Mouse (Mus musculus) heart, embryonic 10.5 days (tissue): Measurements from ENCODE around the gene Mertk. TPM values are rescaled to one million over a fixed set of nuclear protein-coding genes. Genes with fewer than 3 reads are reported as not detected.

Experiments used
- DNase-seq: peaks from one replicate; pipeline ENCODE4 v3.0.0-alpha.2; 2017; ENCODE audit warnings: low spot score
- H3K27ac ChIP-seq: fragments of 300-500 bp; sonication (generic); 2 replicates; pipeline ENCODE4 v1.5.1; 2016; ENCODE audit warnings: mild to moderate bottlenecking
- H3K27me3 ChIP-seq: fragments of 300-500 bp; sonication (generic); 2 replicates; pipeline ENCODE4 v1.6.1; 2016; ENCODE audit warnings: mild to moderate bottlenecking; ENCODE audit not compliant: poor library complexity, insufficient read depth, severe bottlenecking
- H3K36me3 ChIP-seq: fragments of 300-500 bp; sonication (generic); 2 replicates; pipeline ENCODE4 v1.6.1; 2016; ENCODE audit warnings: mild to moderate bottlenecking, moderate library complexity
- H3K4me1 ChIP-seq: fragments of 300-500 bp; sonication (generic); 2 replicates; pipeline ENCODE4 v1.6.1; 2016; ENCODE audit warnings: mild to moderate bottlenecking
- H3K4me3 ChIP-seq: fragments of 300-500 bp; sonication (generic); 2 replicates; pipeline ENCODE4 v1.5.1; 2016; ENCODE audit warnings: mild to moderate bottlenecking, moderate library complexity
- H3K9me3 ChIP-seq: fragments of 300-500 bp; sonication (generic); 2 replicates; pipeline ENCODE4 v1.6.1; 2016; ENCODE audit warnings: mild to moderate bottlenecking, moderate library complexity
- WGBS: fragments of 180-500 bp; shearing (Covaris S2); methylation state at CpG from one replicate; pipeline ENCODE4 v1.1.7; 2016; 5-methylcytosine and 5-hydroxymethylcytosine counted together
- polyA plus RNA-seq: library from polyadenylated mRNA; unstranded; fragments of >200 nt; fragmentation: Nextera tagmentation; extraction: Ambion mirVana; gene quantifications from 2 replicates; pipeline ENCODE4 v1.2.1, GENCODE M21; 2016

Mertk gene
- polyA plus RNA-seq, 1 experiment from 2014 or later = 3.5 TPM

GRCm38 (mm10) chr2:128817786-128818681, 119.3 kb downstream of the Mertk start, which contains the start of gene Tmem87b:
Gene Tmem87b, plus strand, starts transcription at chr2:128818118.
- Histone ChIP-seq H3K4me3 (peak within 1 kb of the TSS; percentile 90), H3K4me1 (peaks cover 16% of the 10 kb centered on the region), H3K9me3 (no peaks in the 10 kb centered on the region), H3K36me3 (no peaks in the 10 kb centered on the region), H3K27ac (peak within 1 kb of the TSS; percentile 97), H3K27me3 (no peaks in the 10 kb centered on the region)
- DNase-seq = peak; percentile 98
- WGBS = under 1% methylated on average over 59 of the region's 59 CpGs

GRCm38 (mm10) chr2:128818956-128819643, 120.3 kb downstream of the Mertk start:
- no peaks in the 10 kb centered on the region; the same call in 1 of the 2 replicates for H3K36me3 ChIP-seq
- DNase-seq = no peak

DNA sequence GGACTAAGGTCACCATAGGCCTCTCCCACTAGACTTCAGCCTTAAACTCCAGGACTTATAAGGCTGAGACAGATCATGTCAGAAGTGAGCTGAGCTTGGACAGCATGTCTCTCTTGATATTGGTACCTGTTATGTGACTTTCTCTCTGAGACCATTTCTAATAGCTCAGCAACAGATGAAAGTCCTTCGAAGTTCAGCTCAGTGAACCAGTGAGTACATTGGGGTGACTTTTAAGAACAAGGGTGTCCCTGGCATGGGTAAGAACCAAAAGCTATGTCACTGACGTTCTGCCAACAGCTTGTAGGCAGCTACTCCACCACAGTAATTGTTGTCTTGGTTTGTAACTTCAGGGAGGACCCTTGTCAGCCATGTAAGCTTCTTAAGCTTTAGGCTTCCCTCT, 121.9 kb downstream of the Mertk start:
- DNase-seq = no peak
- Histone ChIP-seq H3K4me1 (peaks cover 11% of the 10 kb centered on the region), H3K27ac (no peak overlapping the region), H3K9me3 (no peaks in the 10 kb centered on the region), H3K36me3 (peaks cover 10% of the 10 kb centered on the region; the same call in 1 of the 2 replicates), H3K4me3 (no peak overlapping the region), H3K27me3 (no peaks in the 10 kb centered on the region)
- 79% methylated on average over 2 of the region's 2 CpGs for WGBS

More at GRCm38 (mm10) chr2:128818956-128819643, 120.3 kb downstream of the Mertk start:
- Histone ChIP-seq H3K27me3 (no peaks in the 10 kb centered on the region), H3K4me3 (peak overlapping the region; percentile 90), H3K9me3 (no peaks in the 10 kb centered on the region), H3K27ac (peak overlapping the region; percentile 97), H3K4me1 (peaks cover 16% of the 10 kb centered on the region)
- WGBS = 28% methylated on average over 14 of the region's 14 CpGs

- no peak for DNase-seq
- no peak overlapping the region for H3K4me3 ChIP-seq
- no peaks in the 10 kb centered on the region for H3K9me3 ChIP-seq
- H3K4me1 ChIP-seq = peaks cover 8% of the 10 kb centered on the region
- H3K27ac ChIP-seq = no peak overlapping the region
- H3K36me3 ChIP-seq = peaks cover 33% of the 10 kb centered on the region
- 86% methylated on average over 5 of the region's 5 CpGs for WGBS
- H3K27me3 ChIP-seq = no peaks in the 10 kb centered on the region
Observed at GRCm38 (mm10) chr2:128823893-128824292, 125.1 kb downstream of the Mertk start.

DNA sequence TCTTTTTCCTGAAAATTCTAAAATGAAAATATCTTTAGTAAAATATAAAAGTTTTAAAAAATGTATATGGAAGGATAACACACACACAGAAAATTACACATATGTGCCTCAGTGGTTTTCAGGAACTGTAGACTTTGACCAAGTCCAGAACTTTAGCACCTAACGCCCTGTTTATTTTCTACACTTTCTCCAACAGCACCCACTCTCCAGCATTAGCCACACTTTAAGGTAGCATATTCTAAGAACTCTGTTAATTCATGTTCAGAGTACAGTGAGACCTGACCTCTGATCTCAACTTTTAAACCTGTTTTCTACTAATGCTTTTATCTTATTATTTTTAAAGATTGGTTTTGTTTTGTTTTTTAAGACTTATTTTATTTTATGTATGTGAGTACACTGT, 129.0 kb downstream of the Mertk start:
- no peak overlapping the region for H3K27ac ChIP-seq
- no peaks in the 10 kb centered on the region for H3K27me3 ChIP-seq
- no peaks in the 10 kb centered on the region for H3K4me1 ChIP-seq
- H3K4me3 ChIP-seq = no peak overlapping the region
- DNase-seq = no peak
- H3K36me3 ChIP-seq = peaks cover 65% of the 10 kb centered on the region
- H3K9me3 ChIP-seq = no peaks in the 10 kb centered on the region
- WGBS = 95% methylated on average over 1 of the region's 1 CpGs

GRCm38 (mm10) chr2:128832611-128833010, 133.9 kb downstream of the Mertk start:
- no peaks in the 10 kb centered on the region for H3K27me3 ChIP-seq
- DNase-seq = no peak
- no peaks in the 10 kb centered on the region for H3K4me1 ChIP-seq
- H3K9me3 ChIP-seq = no peaks in the 10 kb centered on the region
- H3K27ac ChIP-seq = no peak overlapping the region
- WGBS = 79% methylated on average over 3 of the region's 3 CpGs
- no peak overlapping the region for H3K4me3 ChIP-seq
- H3K36me3 ChIP-seq = peaks cover 81% of the 10 kb centered on the region

DNA sequence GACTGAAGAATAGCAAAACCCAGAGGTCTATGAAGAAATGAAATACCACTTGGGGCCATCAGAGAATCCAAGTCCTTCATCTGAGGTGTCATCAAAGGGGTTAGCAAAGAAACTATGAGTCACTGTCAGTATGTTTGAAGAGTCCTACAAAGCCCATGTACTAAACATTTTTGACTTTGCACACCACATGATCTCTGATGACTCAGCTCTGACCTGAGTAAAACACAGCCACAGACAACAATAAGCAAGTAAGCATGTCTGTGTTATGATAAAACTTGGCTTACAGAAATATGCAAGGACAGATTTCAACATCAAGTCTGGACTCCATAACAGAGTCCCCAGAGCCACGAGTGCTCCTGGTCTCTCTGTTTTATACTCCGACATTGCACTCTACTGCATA, 134.3 kb downstream of the Mertk start:
- Histone ChIP-seq H3K36me3 (peaks cover 78% of the 10 kb centered on the region), H3K4me3 (no peak overlapping the region), H3K9me3 (no peaks in the 10 kb centered on the region), H3K27ac (no peak overlapping the region), H3K27me3 (no peaks in the 10 kb centered on the region), H3K4me1 (no peaks in the 10 kb centered on the region)
- WGBS = 87% methylated on average over 2 of the region's 2 CpGs
- DNase-seq = no peak

DNA sequence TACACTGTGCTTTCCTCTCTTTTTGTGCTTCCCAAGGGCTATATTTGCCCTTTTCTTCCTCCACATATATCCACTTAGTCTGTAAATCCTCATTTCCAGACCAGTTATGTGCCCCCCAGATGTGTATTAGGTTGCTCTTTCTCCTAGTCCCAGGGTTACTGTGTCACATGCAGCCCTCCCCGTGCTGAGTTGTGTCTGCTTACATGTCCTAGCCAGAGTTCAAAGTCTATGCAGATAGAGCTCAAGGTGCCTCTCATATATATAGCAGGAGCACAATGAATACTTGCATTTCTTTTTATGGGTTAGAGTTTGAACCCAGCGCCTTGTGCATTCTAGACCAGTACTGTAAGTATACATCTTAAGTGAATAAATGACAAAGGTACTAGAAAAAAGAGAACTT, 134.7 kb downstream of the Mertk start:
- H3K4me3 ChIP-seq = no peak overlapping the region
- H3K4me1 ChIP-seq = no peaks in the 10 kb centered on the region
- H3K9me3 ChIP-seq = no peaks in the 10 kb centered on the region
- peaks cover 75% of the 10 kb centered on the region for H3K36me3 ChIP-seq
- WGBS = 86% methylated on average over 2 of the region's 2 CpGs
- no peaks in the 10 kb centered on the region for H3K27me3 ChIP-seq
- H3K27ac ChIP-seq = no peak overlapping the region
- no peak for DNase-seq

GRCm38 (mm10) chr2:128837531-128837930, 138.8 kb downstream of the Mertk start:
- H3K9me3 ChIP-seq = no peaks in the 10 kb centered on the region
- H3K27ac ChIP-seq = no peak overlapping the region
- no peaks in the 10 kb centered on the region for H3K4me1 ChIP-seq
- DNase-seq = no peak
- no peak overlapping the region for H3K4me3 ChIP-seq
- no peaks in the 10 kb centered on the region for H3K27me3 ChIP-seq
- H3K36me3 ChIP-seq = peaks cover 52% of the 10 kb centered on the region
- WGBS = 91% methylated on average over 8 of the region's 8 CpGs

DNA sequence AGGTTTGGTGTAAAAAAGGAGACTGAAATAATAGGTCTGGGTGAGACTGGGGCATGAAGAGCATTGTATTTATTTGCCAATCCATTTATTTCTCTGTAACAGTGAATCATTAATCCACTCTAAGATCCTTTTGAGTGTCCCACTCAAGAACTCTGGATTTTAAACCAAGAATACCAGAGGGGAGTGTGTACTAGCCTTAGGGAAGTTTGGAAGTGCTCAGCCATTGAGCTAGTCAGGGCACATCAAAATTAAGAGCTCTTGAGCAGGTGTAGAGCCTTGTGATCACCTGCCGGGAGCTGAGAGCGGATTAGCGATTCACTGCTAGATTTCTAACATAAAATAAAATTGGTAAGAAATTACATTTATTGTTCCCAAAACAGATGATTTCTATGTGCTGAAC, 139.9 kb downstream of the Mertk start:
- peaks cover 52% of the 10 kb centered on the region for H3K36me3 ChIP-seq
- no peak for DNase-seq
- 91% methylated on average over 3 of the region's 3 CpGs for WGBS

GRCm38 (mm10) chr2:128839501-128839900, 140.7 kb downstream of the Mertk start:
- WGBS = 55% methylated on average over 2 of the region's 2 CpGs
- Histone ChIP-seq H3K36me3 (peaks cover 48% of the 10 kb centered on the region), H3K27me3 (no peaks in the 10 kb centered on the region), H3K4me1 (no peaks in the 10 kb centered on the region), H3K9me3 (no peaks in the 10 kb centered on the region), H3K27ac (no peak overlapping the region), H3K4me3 (no peak overlapping the region)
- DNase-seq = no peak

More for the DNA sequence above, 139.9 kb downstream of the Mertk start:
- Histone ChIP-seq H3K9me3 (no peaks in the 10 kb centered on the region), H3K4me3 (no peak overlapping the region), H3K27me3 (no peaks in the 10 kb centered on the region), H3K27ac (no peak overlapping the region), H3K4me1 (no peaks in the 10 kb centered on the region)

DNA sequence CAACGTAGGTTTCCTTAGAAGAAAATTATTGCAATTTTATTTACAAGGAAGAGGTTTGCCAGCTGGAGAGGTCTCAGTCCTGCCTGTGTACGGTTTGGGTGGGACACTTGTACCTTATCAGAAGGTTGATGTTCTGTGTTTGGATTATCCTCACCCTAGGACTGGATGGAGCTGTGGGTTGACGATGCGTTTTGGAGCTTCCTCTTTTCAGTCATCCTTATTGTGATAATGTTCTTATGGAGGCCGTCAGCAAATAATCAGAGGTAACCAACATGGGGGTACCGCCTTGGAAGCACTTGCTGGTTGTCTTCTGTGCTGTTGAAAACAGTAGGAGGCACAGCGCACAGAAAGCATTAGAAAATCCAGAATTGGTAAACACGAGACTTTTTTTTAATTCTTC, 143.7 kb downstream of the Mertk start:
- Histone ChIP-seq H3K27ac (no peak overlapping the region), H3K9me3 (no peaks in the 10 kb centered on the region), H3K27me3 (no peaks in the 10 kb centered on the region), H3K4me1 (no peaks in the 10 kb centered on the region), H3K36me3 (peaks cover 48% of the 10 kb centered on the region), H3K4me3 (no peak overlapping the region)
- 90% methylated on average over 8 of the region's 8 CpGs for WGBS
- DNase-seq = no peak

DNA sequence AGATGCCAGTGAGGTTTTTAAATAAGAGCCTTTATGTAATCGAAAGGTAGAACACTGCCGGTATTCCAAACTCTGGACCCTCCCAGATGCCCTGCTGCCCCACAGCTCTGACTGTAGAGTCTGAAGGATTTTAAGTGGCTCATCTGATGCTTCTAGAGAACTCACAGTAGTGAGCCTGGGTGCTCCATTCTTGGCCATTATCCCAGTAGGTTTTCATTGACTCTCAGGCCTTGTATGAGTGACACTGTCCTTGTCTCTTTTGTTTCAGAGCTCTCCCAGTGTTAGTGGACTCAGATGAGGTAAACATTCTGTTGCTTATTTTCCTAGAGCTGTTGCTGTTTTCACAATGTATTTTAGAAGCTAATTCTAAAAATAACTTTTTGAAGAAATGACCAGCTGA, 151.3 kb downstream of the Mertk start:
- no peak overlapping the region for H3K27ac ChIP-seq

More for the DNA sequence above, 151.3 kb downstream of the Mertk start:
- H3K36me3 ChIP-seq = peaks cover 46% of the 10 kb centered on the region
- 79% methylated on average over 2 of the region's 2 CpGs for WGBS
- DNase-seq = no peak
- no peak overlapping the region for H3K4me3 ChIP-seq
- no peaks in the 10 kb centered on the region for H3K9me3 ChIP-seq
- H3K4me1 ChIP-seq = peaks cover 4% of the 10 kb centered on the region; the same call in 1 of the 2 replicates
- no peaks in the 10 kb centered on the region for H3K27me3 ChIP-seq
